Mouse (Mus musculus): ENCODE measurements around the gene Tsr1. TPM values are rescaled to one million over a fixed set of nuclear protein-coding genes. Genes with fewer than 3 reads are reported as not detected.

Tsr1 gene
- polyA plus RNA-seq, 2 experiments from 2014 or later, result 38.5 to 53.0 TPM

GRCm38 (mm10) chr11:74898517-74898827 lies 601 bp downstream of the Tsr1 start:
- no peak for ATAC-seq

- no peak for ATAC-seq
Observed at GRCm38 (mm10) chr11:74901555-74901954, 3.7 kb downstream of the Tsr1 start.

- no peak for ATAC-seq
Observed at GRCm38 (mm10) chr11:74902416-74902815, 4.5 kb downstream of the Tsr1 start.

GRCm38 (mm10) chr11:74907850-74908249 lies 10.0 kb downstream of the Tsr1 start:
- ATAC-seq, result no peak

- no peak for ATAC-seq
Observed at GRCm38 (mm10) chr11:74908618-74909399, 10.9 kb downstream of the Tsr1 start.

GRCm38 (mm10) chr11:74909978-74910377 lies 12.1 kb downstream of the Tsr1 start:
- ATAC-seq, result no peak

GRCm38 (mm10) chr11:74912492-74912891 lies 14.6 kb downstream of the Tsr1 start:
- ATAC-seq, result no peak

- ATAC-seq, result no peak
Observed at GRCm38 (mm10) chr11:74919249-74919648, 21.4 kb downstream of the Tsr1 start.

- ATAC-seq, result no peak
Observed at GRCm38 (mm10) chr11:74924149-74924548, 26.3 kb downstream of the Tsr1 start.

GRCm38 (mm10) chr11:74925577-74926387 lies 27.9 kb downstream of the Tsr1 start, which contains the start of the genes Smg6 and Srr:
Smg6 (plus strand) TSS chr11:74925823.
Srr (minus strand) TSS chr11:74925948.
- peak; percentile 80 for ATAC-seq

GRCm38 (mm10) chr11:74926388-74927005 lies 28.6 kb downstream of the Tsr1 start:
- peak; percentile 54 for ATAC-seq

- ATAC-seq, result no peak
Observed at GRCm38 (mm10) chr11:74927236-74927725, 29.4 kb downstream of the Tsr1 start.

- no peak for ATAC-seq
Observed at GRCm38 (mm10) chr11:74929111-74929510, 31.2 kb downstream of the Tsr1 start.

GRCm38 (mm10) chr11:74930391-74930790 lies 32.5 kb downstream of the Tsr1 start:
- ATAC-seq, result no peak

GRCm38 (mm10) chr11:74946348-74946747 lies 48.5 kb downstream of the Tsr1 start:
- ATAC-seq, result peak; percentile 69

GRCm38 (mm10) chr11:74954901-74955300 lies 57.0 kb downstream of the Tsr1 start:
- no peak for ATAC-seq

- no peak for ATAC-seq
Observed at GRCm38 (mm10) chr11:74956006-74956405, 58.1 kb downstream of the Tsr1 start.

- ATAC-seq, result no peak
Observed at GRCm38 (mm10) chr11:74957600-74957999, 59.7 kb downstream of the Tsr1 start.

Other genes starting within 250 kb of the Tsr1 start
- 10 to 100 TPM in 1 of 2 experiments, 1 to 10 TPM in 1; 7.8 to 12.2 TPM for gene Cluh, start 248.6 kb upstream of the Tsr1 start, polyA plus RNA-seq (2017; shearing (Covaris generic))
- gene Pafah1b1, start 173.4 kb upstream of the Tsr1 start, polyA plus RNA-seq (2017; shearing (Covaris generic)), result 10 to 100 TPM; 63.6 to 82.3 TPM
- 10 to 100 TPM; 29.2 to 36.8 TPM for gene Mettl16, start 127.2 kb upstream of the Tsr1 start, polyA plus RNA-seq (2017; shearing (Covaris generic))
- 1 to 10 TPM; 5.1 to 5.9 TPM for gene Mnt, start 67.2 kb upstream of the Tsr1 start, polyA plus RNA-seq (2017; shearing (Covaris generic))
- gene Sgsm2, start 1.0 kb upstream of the Tsr1 start, polyA plus RNA-seq (2017; shearing (Covaris generic)), result 1 to 10 TPM; 2.8 to 3.3 TPM
- gene Smg6, start 27.8 kb downstream of the Tsr1 start, polyA plus RNA-seq (2017; shearing (Covaris generic)), result 10 to 100 TPM; 16.5 to 21.8 TPM
- gene Srr, start 27.9 kb downstream of the Tsr1 start, polyA plus RNA-seq (2017; shearing (Covaris generic)), result 1 to 10 TPM; 7.8 to 8.9 TPM

All from CD4-positive, CD25-positive, alpha-beta regulatory T cell, adult 4 months (primary cell).